Mouse (Mus musculus) Muller cell, postnatal 12 days (primary cell): Measurements from ENCODE around the gene Dcaf15.
A peak's percentile ranks its signal among the peaks of the same experiment; 100 is the strongest.

Source experiments
- DNase-seq: peaks from one replicate; pipeline ENCODE4 v3.0.0-alpha.2; 2015; ENCODE audit errors: inconsistent ontology term

The Dcaf15 gene

DNA sequence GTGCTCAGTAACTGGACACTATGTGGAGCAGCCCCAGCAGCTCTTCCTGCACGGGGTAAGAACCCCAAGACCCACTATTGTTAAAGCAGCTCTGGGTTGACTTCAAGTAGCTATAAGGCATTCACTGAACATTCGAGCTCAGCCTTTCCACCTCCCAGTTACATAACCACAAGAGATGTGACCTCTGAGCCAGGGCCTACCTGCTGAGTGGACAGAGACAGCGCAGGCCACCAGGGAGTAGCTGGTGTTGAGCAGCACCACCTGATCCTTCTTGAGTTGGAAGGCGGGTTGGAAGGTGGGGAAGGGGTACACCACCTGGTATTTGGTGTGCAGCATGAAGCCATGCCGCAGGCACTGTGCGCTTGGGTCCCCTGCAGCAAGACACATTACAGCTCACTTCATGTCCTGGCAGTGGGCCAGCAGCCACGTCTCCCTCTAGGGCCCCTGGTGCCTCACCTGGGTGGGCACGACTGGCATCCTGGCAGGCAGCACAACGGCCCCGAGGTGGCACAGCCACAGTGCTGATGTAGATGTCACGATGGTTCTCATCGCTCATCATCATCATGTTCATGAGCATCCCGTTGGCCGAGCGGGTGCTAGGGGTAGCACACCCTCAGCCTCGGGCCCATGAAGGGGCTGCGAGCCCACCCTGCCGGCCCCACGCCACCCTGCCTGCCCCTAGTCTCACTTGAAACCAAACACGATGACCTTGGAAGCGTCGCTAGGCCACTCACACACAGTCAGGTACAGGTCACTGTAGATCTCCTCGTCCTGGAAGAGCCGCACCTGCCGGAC, 2.9 kb downstream of the Dcaf15 start:
- no peak for DNase-seq

- no peak for DNase-seq
Observed at GRCm38 (mm10) chr8:84098376-84098775, 6.2 kb downstream of the Dcaf15 start.

DNA sequence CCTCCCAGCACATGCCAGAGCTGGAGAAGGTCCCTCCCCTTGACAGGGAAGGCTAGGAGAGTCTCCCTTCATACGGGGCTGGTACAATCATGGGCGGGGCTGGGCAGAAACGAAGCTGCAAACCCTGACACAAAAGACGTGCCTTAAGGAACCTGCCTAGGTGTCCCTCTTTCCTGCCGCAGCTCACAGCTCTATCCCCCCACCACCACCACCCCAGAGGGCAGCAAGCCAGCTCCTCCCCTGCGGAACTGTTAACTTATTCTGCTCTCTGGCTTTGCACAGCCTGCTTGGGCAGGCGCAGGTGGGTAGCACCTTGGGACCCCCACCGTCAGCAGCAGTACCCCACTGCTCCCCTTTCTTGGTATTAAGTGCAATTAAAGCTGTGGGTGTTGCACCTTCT, 8.5 kb downstream of the Dcaf15 start:
- DNase-seq: no peak

- DNase-seq: peak; percentile 50
Observed at GRCm38 (mm10) chr8:84090585-84090984, 14.0 kb downstream of the Dcaf15 start.

- no peak for DNase-seq
Observed at GRCm38 (mm10) chr8:84089277-84089676, 15.3 kb downstream of the Dcaf15 start.

DNA sequence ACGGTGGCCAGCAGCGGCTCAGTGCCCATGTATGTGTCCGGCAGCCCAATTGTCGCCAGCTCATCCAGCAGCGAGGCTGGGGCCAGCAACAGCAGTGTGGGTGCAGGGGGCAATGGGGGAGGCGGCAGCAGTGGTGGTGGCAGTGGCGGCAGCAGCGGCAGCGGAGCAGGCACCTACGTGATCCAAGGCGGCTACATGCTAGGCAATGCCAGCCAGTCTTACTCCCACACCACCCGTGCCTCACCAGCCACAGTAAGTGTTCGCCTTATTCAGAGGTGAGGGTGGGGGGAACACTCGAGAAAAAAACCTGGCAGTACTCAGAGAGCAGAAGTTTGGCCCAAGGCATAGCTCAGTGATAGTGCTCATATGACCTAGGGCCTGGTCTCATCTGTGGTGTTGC, 16.7 kb downstream of the Dcaf15 start:
- DNase-seq: no peak

DNA sequence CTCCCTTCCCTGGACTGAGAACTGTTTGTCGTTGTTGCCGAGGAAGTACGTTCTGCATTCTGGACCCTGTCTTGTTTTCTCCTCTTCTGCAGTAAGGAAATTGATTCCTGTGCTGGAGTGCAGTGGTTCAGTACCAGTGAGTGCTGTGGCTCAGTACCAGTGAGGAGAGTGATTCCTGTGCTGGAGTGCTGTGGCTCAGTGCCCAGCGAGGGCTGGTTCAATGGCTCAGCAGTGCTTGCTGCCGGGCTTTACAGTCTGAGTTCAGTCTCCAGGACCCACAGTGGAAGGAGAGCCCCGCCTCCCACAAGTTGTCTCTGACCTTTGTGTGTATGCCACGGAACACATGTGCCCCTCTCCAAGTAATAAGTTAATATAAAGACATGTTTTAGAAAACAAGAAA, 17.4 kb downstream of the Dcaf15 start:
- no peak for DNase-seq

GRCm38 (mm10) chr8:84084341-84085115, 20.0 kb downstream of the Dcaf15 start:
- no peak for DNase-seq

DNA sequence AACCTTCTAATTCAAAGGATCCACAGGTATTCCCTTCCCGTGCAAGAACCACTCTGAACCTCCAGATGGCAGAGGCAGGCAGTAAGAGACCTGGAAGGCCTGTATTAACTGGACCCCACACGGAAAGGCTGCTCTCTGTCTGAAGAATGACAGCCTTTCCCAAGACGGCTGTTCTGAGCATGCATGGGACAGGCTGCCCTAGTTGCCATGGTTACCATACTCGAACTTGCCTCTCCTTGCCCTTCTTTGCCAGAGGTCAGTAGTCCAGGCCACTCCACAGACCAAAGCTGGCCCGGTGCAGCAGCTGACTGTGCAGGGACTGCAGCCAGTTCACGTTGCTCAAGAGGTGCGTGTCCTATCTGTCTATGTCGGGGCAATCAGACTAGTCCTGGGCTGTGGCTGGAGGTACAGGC, 20.7 kb downstream of the Dcaf15 start:
- peak; percentile 41 for DNase-seq

GRCm38 (mm10) chr8:84079206-84079605, 25.4 kb downstream of the Dcaf15 start:
- DNase-seq: no peak

DNA sequence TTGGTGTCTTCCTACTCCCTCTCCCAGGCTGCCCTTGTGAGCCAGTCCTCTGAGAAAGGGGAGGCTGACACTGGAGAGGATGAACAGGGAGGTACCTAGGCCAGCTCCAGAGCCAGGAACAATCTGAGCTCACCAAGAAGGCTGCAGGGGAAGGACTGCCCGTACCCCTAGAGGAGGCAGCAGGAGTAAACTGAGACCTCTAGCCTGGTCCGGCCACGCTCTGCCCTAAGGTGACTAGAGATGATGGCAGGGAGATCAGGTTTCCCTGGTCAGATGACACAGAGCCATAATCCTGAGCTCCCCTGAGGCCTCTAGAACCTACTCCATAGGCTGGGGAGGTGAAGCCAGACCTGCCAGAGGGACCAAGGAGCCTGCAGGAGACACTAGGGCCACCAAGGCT, 27.7 kb downstream of the Dcaf15 start:
- no peak for DNase-seq

GRCm38 (mm10) chr8:84076412-84076811, 28.2 kb downstream of the Dcaf15 start:
- DNase-seq: no peak

- DNase-seq: no peak
Observed at GRCm38 (mm10) chr8:84073230-84073976, 31.2 kb downstream of the Dcaf15 start.

- no peak for DNase-seq
Observed at GRCm38 (mm10) chr8:84072321-84072720, 32.2 kb downstream of the Dcaf15 start.

GRCm38 (mm10) chr8:84071921-84072320, 32.6 kb downstream of the Dcaf15 start:
- no peak for DNase-seq

DNA sequence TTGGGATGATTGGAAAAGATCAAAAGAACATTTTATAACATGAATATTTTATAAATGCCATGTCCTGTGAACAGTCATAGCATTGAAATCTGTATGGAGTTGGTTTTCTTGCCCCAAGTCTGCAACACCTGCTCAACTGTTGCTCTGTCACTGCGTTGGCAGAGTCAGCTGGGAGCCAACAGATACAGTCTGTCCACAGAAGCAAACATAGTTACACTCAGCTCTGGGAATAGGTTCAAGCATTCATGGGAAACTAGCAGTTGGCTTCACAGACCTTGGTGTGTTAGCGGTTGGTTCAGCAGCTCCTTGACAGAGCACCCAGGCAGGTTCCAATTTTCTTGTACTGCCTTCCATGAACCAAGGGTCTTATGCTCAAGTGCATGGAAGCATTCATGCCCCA, 33.9 kb downstream of the Dcaf15 start:
- DNase-seq: peak; percentile 63

DNA sequence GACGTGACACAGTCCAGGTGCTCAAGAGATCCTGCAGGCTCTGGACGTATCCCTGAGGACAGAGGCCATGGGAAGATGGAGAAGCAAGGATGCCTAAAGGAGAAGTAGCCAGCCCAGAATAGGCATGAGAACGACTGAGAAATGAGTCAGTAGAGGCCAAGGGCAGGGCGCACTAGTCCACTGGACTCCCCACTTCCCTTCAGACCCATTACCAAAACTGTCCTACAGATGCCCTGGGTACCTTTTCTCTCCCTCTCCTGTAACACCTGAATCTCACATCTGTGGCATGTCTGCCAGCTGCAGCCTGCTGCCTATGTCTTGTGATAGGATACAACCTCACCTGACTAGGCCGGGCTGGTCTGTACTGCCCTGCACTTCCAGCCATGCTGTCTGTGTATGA, 34.3 kb downstream of the Dcaf15 start:
- DNase-seq: no peak

DNA sequence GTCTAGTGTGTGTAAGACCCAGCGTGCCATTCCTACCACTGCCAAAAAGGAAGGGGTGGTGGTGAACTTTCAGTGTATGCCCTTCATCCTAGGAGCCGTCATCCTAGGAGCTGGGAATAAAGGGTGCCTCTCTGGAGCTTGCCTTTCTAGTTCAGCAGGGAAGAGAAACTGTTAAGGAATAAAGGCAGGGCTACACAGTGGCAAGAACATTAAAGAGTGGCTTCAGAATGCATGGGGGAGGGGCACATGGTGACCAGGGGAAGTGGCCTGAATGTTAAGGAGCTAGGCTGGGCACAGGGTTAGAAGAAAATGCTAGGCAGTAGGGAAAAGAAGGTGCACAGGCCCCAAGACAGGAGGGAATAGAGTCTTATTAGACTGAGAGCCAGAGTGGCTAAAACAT, 34.8 kb downstream of the Dcaf15 start:
- no peak for DNase-seq

DNA sequence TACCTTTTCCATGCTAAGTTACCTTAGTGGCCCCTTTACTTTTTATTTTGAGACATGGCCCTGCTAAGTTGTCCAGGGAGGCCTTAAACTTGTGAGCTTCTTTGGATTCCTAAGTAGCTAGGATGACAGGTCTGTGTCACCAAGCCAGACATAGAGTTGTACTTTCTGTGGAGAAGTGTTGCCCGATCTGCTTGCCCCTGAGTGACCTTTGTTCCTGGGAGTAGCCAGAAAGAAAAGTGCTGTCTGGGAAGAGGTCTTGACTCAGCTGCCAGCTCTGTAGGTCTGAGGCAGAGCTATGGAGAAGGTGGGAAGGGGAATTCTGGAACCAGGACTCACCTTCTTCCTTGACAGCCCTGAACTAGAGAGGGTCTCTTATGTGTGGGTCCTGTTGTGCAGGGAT, 35.4 kb downstream of the Dcaf15 start:
- DNase-seq: no peak

DNA sequence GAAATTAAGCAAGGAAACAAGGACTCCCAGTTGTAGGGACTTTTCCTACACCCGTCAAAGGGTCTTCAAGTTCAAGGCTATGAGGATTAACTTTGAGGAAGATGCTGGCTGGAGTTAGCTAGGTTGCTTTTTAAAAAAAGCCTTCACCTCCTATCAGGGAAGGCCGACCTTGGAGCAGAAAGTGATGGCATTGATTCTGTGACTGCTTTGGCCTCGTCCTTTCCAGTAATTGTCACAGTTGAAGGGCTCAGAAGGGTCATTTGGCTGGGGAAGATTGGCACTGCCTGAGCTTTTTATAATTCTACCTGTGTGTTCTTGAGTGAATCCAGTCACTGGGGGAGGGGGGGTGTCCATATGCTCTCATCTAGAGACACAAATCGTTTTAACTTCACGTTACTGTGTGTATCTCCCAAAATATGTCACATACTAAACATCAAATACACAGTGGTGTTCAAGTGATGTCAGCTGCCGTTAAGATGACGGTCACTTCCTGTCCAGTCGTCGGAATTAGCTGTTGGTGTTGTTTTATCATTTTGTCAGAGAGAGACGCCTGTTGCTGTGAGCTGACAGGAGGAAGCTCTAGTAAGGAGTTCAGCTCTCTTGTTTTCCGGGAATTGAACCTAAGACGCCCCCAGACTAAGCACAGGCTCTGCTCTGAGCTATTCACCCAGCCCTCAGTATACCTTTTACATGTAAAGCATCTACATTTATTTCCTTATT, 36.1 kb downstream of the Dcaf15 start:
- DNase-seq: no peak

DNA sequence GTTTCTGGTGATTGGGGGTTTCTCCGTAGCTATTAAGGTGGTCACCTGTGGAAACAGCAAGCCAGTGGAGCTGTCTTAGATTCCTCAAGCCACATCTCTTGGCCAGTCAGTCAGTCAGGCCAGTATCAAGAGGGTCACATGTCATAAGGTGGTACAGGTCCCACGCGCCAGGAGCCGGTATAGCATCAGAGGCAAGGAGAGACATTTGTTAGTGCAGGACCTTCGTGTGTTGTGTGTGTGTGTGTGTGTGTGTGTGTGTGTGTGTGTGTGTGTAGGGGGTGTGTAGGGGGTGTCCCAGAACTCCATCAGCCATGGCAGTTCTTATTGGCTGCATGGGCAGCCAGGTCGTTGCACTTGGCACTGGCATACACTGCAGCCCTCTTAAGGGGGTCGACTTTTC, 36.7 kb downstream of the Dcaf15 start:
- no peak for DNase-seq

DNA sequence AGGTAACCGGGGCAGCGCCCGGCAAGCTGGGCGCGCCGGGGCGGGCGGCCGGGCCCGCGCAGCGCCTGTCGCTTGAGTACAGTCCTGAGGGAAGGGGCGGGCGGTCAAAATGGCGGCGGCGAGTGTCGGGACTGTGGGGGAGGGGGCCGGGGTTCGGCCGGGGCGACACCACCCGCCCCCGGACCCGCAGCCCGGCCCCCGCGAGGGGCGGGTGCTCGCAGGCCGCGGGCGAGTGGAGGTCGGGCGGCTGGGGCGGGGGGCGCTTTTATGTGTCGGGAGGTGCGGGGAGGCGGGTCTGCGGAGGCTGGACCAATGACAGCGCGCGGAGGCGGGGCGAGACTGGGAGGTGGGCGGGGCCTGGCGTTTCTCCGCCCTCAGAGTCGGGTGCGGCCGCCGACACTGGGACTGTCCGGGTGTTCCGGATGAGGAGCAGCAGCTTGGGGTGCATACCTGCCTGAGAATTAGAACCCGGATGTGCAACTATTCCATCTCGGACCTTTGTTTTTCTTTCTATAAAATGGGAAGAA, 37.5 kb downstream of the Dcaf15 start:
- peak; percentile 98 for DNase-seq
